Mouse (Mus musculus): ENCODE results near the gene Hyal4. TPM values are rescaled to one million over a fixed set of nuclear protein-coding genes. Genes with fewer than 3 reads are reported as not detected.

The Hyal4 gene
- total and polyA plus RNA-seq, 3 experiments: not detected

GRCm38 (mm10) chr6:24734565-24734964 lies 13.6 kb upstream of the Hyal4 start:
- Histone ChIP-seq H3K4me3 (ENCODE audit: low read depth, low read length) (no peak overlapping the region), H3K36me3 (replicated peaks) (no peaks in the 10 kb centered on the region), H3K27me3 (ENCODE audit: insufficient read depth, low read length) (peaks cover 3% of the 10 kb centered on the region; the same call in 1 of the 2 replicates), H3K4me1 (ENCODE audit: insufficient read depth, low read depth, low read length) (no peaks in the 10 kb centered on the region), H3K9me3 (replicated peaks) (no peaks in the 10 kb centered on the region)
- ATAC-seq (ENCODE audit: extremely low read depth, insufficient number of reproducible peaks, low FRiP score, poor library complexity, severe bottlenecking) (no peak), DNase-seq (ENCODE audit: low spot score) (no peak)
- no peak for TF ChIP-seq POLR2AphosphoS5 (IDR thresholded peaks at IDR 0.05; ENCODE audit: insufficient replicate concordance, low read depth, low read length)
- TF ChIP-seq CTCF (IDR thresholded peaks at IDR 0.05; ENCODE audit: low read depth, low read length): no peak
- TF ChIP-seq TAL1 (conservative IDR thresholded peaks at IDR 0.05; ENCODE audit: low read depth, low read length): no peak
- no peak for TF ChIP-seq GATA2 (IDR thresholded peaks at IDR 0.05; ENCODE audit: borderline replicate concordance, low read depth, low read length)
- no peak for TF ChIP-seq GATA1 (IDR thresholded peaks at IDR 0.05; ENCODE audit: borderline replicate concordance, low read length)

- Histone ChIP-seq H3K27me3 (ENCODE audit: insufficient read depth, low read length) (no peaks in the 10 kb centered on the region), H3K36me3 (replicated peaks) (no peaks in the 10 kb centered on the region), H3K4me3 (ENCODE audit: low read depth, low read length) (no peak overlapping the region), H3K9me3 (replicated peaks) (no peaks in the 10 kb centered on the region), H3K4me1 (ENCODE audit: insufficient read depth, low read depth, low read length) (no peaks in the 10 kb centered on the region)
- DNase-seq (ENCODE audit: low spot score) (no peak), ATAC-seq (ENCODE audit: extremely low read depth, insufficient number of reproducible peaks, low FRiP score, poor library complexity, severe bottlenecking) (no peak)
- TF ChIP-seq GATA1 (IDR thresholded peaks at IDR 0.05; ENCODE audit: borderline replicate concordance, low read length) (no peak), CTCF (IDR thresholded peaks at IDR 0.05; ENCODE audit: low read depth, low read length) (no peak), POLR2AphosphoS5 (IDR thresholded peaks at IDR 0.05; ENCODE audit: insufficient replicate concordance, low read depth, low read length) (no peak), GATA2 (IDR thresholded peaks at IDR 0.05; ENCODE audit: borderline replicate concordance, low read depth, low read length) (no peak), TAL1 (conservative IDR thresholded peaks at IDR 0.05; ENCODE audit: low read depth, low read length) (no peak)
Observed at GRCm38 (mm10) chr6:24759281-24759680, 11.2 kb downstream of the Hyal4 start.

- Histone ChIP-seq H3K4me1 (ENCODE audit: insufficient read depth, low read depth, low read length) (no peaks in the 10 kb centered on the region), H3K27me3 (ENCODE audit: insufficient read depth, low read length) (no peaks in the 10 kb centered on the region), H3K36me3 (replicated peaks) (no peaks in the 10 kb centered on the region), H3K4me3 (ENCODE audit: low read depth, low read length) (no peak overlapping the region), H3K9me3 (replicated peaks) (no peaks in the 10 kb centered on the region)
- no peak for ATAC-seq (ENCODE audit: extremely low read depth, insufficient number of reproducible peaks, low FRiP score, poor library complexity, severe bottlenecking)
- no peak for TF ChIP-seq GATA1 (IDR thresholded peaks at IDR 0.05; ENCODE audit: borderline replicate concordance, low read length)
- TF ChIP-seq POLR2AphosphoS5 (IDR thresholded peaks at IDR 0.05; ENCODE audit: insufficient replicate concordance, low read depth, low read length): no peak
- TF ChIP-seq GATA2 (IDR thresholded peaks at IDR 0.05; ENCODE audit: borderline replicate concordance, low read depth, low read length): no peak
- TF ChIP-seq TAL1 (conservative IDR thresholded peaks at IDR 0.05; ENCODE audit: low read depth, low read length): no peak
- TF ChIP-seq CTCF (IDR thresholded peaks at IDR 0.05; ENCODE audit: low read depth, low read length): no peak
- no peak for DNase-seq (ENCODE audit: low spot score)
Observed at GRCm38 (mm10) chr6:24766261-24766660, 18.1 kb downstream of the Hyal4 start.

GRCm38 (mm10) chr6:24779182-24779581 lies 31.1 kb downstream of the Hyal4 start:
- Histone ChIP-seq H3K4me1 (ENCODE audit: insufficient read depth, low read depth, low read length) (no peaks in the 10 kb centered on the region), H3K9me3 (replicated peaks) (no peaks in the 10 kb centered on the region), H3K36me3 (replicated peaks) (no peaks in the 10 kb centered on the region), H3K4me3 (ENCODE audit: low read depth, low read length) (no peak overlapping the region), H3K27me3 (ENCODE audit: insufficient read depth, low read length) (no peaks in the 10 kb centered on the region)
- TF ChIP-seq POLR2AphosphoS5 (IDR thresholded peaks at IDR 0.05; ENCODE audit: insufficient replicate concordance, low read depth, low read length) (no peak), TAL1 (conservative IDR thresholded peaks at IDR 0.05; ENCODE audit: low read depth, low read length) (no peak), GATA2 (IDR thresholded peaks at IDR 0.05; ENCODE audit: borderline replicate concordance, low read depth, low read length) (no peak), GATA1 (IDR thresholded peaks at IDR 0.05; ENCODE audit: borderline replicate concordance, low read length) (no peak)
- ATAC-seq (ENCODE audit: extremely low read depth, insufficient number of reproducible peaks, low FRiP score, poor library complexity, severe bottlenecking) (no peak), DNase-seq (ENCODE audit: low spot score) (no peak)

- Histone ChIP-seq H3K9me3 (replicated peaks) (no peaks in the 10 kb centered on the region), H3K27me3 (ENCODE audit: insufficient read depth, low read length) (no peaks in the 10 kb centered on the region), H3K4me1 (ENCODE audit: insufficient read depth, low read depth, low read length) (no peaks in the 10 kb centered on the region), H3K36me3 (replicated peaks) (no peaks in the 10 kb centered on the region), H3K4me3 (ENCODE audit: low read depth, low read length) (no peak within 1 kb of the TSS)
- DNase-seq (ENCODE audit: low spot score) (no peak), ATAC-seq (ENCODE audit: extremely low read depth, insufficient number of reproducible peaks, low FRiP score, poor library complexity, severe bottlenecking) (no peak)
- TF ChIP-seq CTCF (IDR thresholded peaks at IDR 0.05; ENCODE audit: low read depth, low read length) (no peak), TAL1 (conservative IDR thresholded peaks at IDR 0.05; ENCODE audit: low read depth, low read length) (no peak), GATA2 (IDR thresholded peaks at IDR 0.05; ENCODE audit: borderline replicate concordance, low read depth, low read length) (no peak)
Observed at GRCm38 (mm10) chr6:24790888-24791287, 42.8 kb downstream of the Hyal4 start, which contains the start of gene Spam1. Spam1 (plus strand) TSS chr6:24791188.

Other genes with a start within 250 kb of the Hyal4 start
- gene Iqub, start 233.3 kb upstream of the Hyal4 start, total RNA-seq (2014; fragmentation: Nextera tagmentation): not detected in 2 replicates
- 0.05 TPM in 1 of 2 replicates, not detected in the other for gene Iqub, start 233.3 kb upstream of the Hyal4 start, total RNA-seq (2017)
- not detected in 2 replicates for gene Iqub, start 233.3 kb upstream of the Hyal4 start, polyA plus RNA-seq (2012)
- 49.7 and 55.7 TPM in 2 replicates for gene Ndufa5, start 220.3 kb upstream of the Hyal4 start, total RNA-seq (2014; fragmentation: Nextera tagmentation)
- gene Ndufa5, start 220.3 kb upstream of the Hyal4 start, total RNA-seq (2017): 358 and 401 TPM in 2 replicates
- 6.1 and 8.3 TPM in 2 replicates for gene Ndufa5, start 220.3 kb upstream of the Hyal4 start, polyA plus RNA-seq (2012)
- not detected in 2 replicates for gene Asb15, start 220.2 kb upstream of the Hyal4 start, total RNA-seq (2014; fragmentation: Nextera tagmentation)
- gene Asb15, start 220.2 kb upstream of the Hyal4 start, total RNA-seq (2017): 0.05 and 0.06 TPM in 2 replicates
- gene Asb15, start 220.2 kb upstream of the Hyal4 start, polyA plus RNA-seq (2012): not detected in 2 replicates
- not detected in 2 replicates for gene Lmod2, start 150.6 kb upstream of the Hyal4 start, total RNA-seq (2014; fragmentation: Nextera tagmentation)
- 0.11 TPM in 1 of 2 replicates, not detected in the other for gene Lmod2, start 150.6 kb upstream of the Hyal4 start, total RNA-seq (2017)
- gene Lmod2, start 150.6 kb upstream of the Hyal4 start, polyA plus RNA-seq (2012): not detected in 2 replicates
- gene Wasl, start 83.3 kb upstream of the Hyal4 start, total RNA-seq (2014; fragmentation: Nextera tagmentation): 46.9 and 60.4 TPM in 2 replicates
- 9.0 and 9.6 TPM in 2 replicates for gene Wasl, start 83.3 kb upstream of the Hyal4 start, total RNA-seq (2017)
- 26.0 and 27.5 TPM in 2 replicates for gene Wasl, start 83.3 kb upstream of the Hyal4 start, polyA plus RNA-seq (2012)
- not detected in 2 replicates for gene Hyal6, start 15.1 kb upstream of the Hyal4 start, total RNA-seq (2014; fragmentation: Nextera tagmentation)
- 0.12 and 0.22 TPM in 2 replicates for gene Hyal6, start 15.1 kb upstream of the Hyal4 start, total RNA-seq (2017)
- not detected in 2 replicates for gene Hyal6, start 15.1 kb upstream of the Hyal4 start, polyA plus RNA-seq (2012)
- gene Spam1, start 42.9 kb downstream of the Hyal4 start, total RNA-seq (2014; fragmentation: Nextera tagmentation): not detected in 2 replicates
- 0.29 TPM in 1 of 2 replicates, not detected in the other for gene Spam1, start 42.9 kb downstream of the Hyal4 start, total RNA-seq (2017)
- gene Spam1, start 42.9 kb downstream of the Hyal4 start, polyA plus RNA-seq (2012): not detected in 2 replicates
- gene Hyal5, start 109.7 kb downstream of the Hyal4 start, total RNA-seq (2014; fragmentation: Nextera tagmentation): not detected in 2 replicates
- gene Hyal5, start 109.7 kb downstream of the Hyal4 start, total RNA-seq (2017): 0.12 and 0.16 TPM in 2 replicates
- gene Hyal5, start 109.7 kb downstream of the Hyal4 start, polyA plus RNA-seq (2012): not detected in 2 replicates
- gene Tmem229a, start 208.0 kb downstream of the Hyal4 start, total RNA-seq (2014; fragmentation: Nextera tagmentation): not detected in 2 replicates
- gene Tmem229a, start 208.0 kb downstream of the Hyal4 start, total RNA-seq (2017): under 0.01 and 0.16 TPM in 2 replicates
- gene Tmem229a, start 208.0 kb downstream of the Hyal4 start, polyA plus RNA-seq (2012): not detected in 2 replicates